9 mouse cellular contexts compared by ENCODE assay signal in genomic region chr1:165503307-165504024, GRCm38 (mm10). TPM values are rescaled to one million over a fixed set of nuclear protein-coding genes. Genes with fewer than 3 reads are reported as not detected.
A peak's percentile ranks its signal among the peaks of the same experiment; 100 is the strongest.
DNase-seq lines count a peak whose midpoint lies in the region; ATAC-seq and TF ChIP-seq lines count a peak whose summit lies in the region.
"Had no signal": no experiment of that assay in that cellular context is flagged by ENCODE, and none has a peak within 500 bp of the region (broad histone marks: within the 10 kb centered on the region; RNA-seq: fewer than 3 reads in every experiment).

No protein-coding gene starts in this region.

- ATAC-seq in neural tube, embryonic 15.5 days (ENCODE audit: low FRiP score): no peak
- peak; percentile 63; the same call in 1 of the 2 replicates for ATAC-seq in megakaryocyte-erythroid progenitor cell, adult 5-6 weeks (replicated peaks; ENCODE audit: low FRiP score, low TSS enrichment, poor library complexity, severe bottlenecking)
- ATAC-seq in hindbrain, embryonic 14.5 days (ENCODE audit: low FRiP score): no peak

- WGBS in neural tube, embryonic 15.5 days: 64% methylated on average over 10 of the region's 10 CpGs
- 70% methylated on average over 10 of the region's 10 CpGs for WGBS in hindbrain, embryonic 14.5 days

- no peaks in the 10 kb centered on the region for H3K36me3 ChIP-seq in neural tube, embryonic 15.5 days
- no peaks in the 10 kb centered on the region for H3K36me3 ChIP-seq in hindbrain, embryonic 14.5 days (replicated peaks; ENCODE audit: control insufficient read depth, insufficient read depth)
- H3K36me3 ChIP-seq: midbrain, embryonic 12.5 days had no signal

- no peaks in the 10 kb centered on the region for H3K9me3 ChIP-seq in neural tube, embryonic 15.5 days (replicated peaks)
- H3K9me3 ChIP-seq in hindbrain, embryonic 14.5 days (ENCODE audit: control insufficient read depth, low read length): no peaks in the 10 kb centered on the region
- H3K9me3 ChIP-seq: midbrain, embryonic 12.5 days had no signal

- no peaks in the 10 kb centered on the region for H3K4me1 ChIP-seq in neural tube, embryonic 15.5 days
- H3K4me1 ChIP-seq in bone marrow macrophage, adult 2 months (ENCODE audit: control insufficient read depth, insufficient read depth, low read length): no peaks in the 10 kb centered on the region
- no peaks in the 10 kb centered on the region for H3K4me1 ChIP-seq in hindbrain, embryonic 14.5 days (replicated peaks; ENCODE audit: control insufficient read depth, insufficient read depth, low read length)
- H3K4me1 ChIP-seq: midbrain, embryonic 12.5 days had no signal

- peak; percentile 23 for DNase-seq in neural tube, embryonic 10.5 days (ENCODE audit: extremely low spot score, low spot score)
- peak; percentile 16 to 54 for DNase-seq in heart, adult 9 months (ENCODE audit: low spot score in 2 of 2)
- peak; percentile 78 to 86 for DNase-seq in kidney, postnatal 25 days
- DNase-seq in frontal cortex, postnatal 10 days (ENCODE audit: low spot score in 2 of 2): no peak
- DNase-seq in hindbrain, embryonic 14.5 days (ENCODE audit: low spot score): no peak

- no peak overlapping the region for H3K27ac ChIP-seq in neural tube, embryonic 15.5 days (replicated peaks)
- no peak overlapping the region for H3K27ac ChIP-seq in bone marrow macrophage, adult 2 months (ENCODE audit: insufficient read depth, low read depth, low read length)
- no peak overlapping the region for H3K27ac ChIP-seq in hindbrain, embryonic 14.5 days
- H3K27ac ChIP-seq: midbrain, embryonic 12.5 days had no signal

- TF ChIP-seq POLR2A in bone marrow macrophage, adult 2 months (IDR thresholded peaks at IDR 0.05; ENCODE audit: borderline replicate concordance, low read depth, low read length): no peak

- H3K27me3 ChIP-seq in neural tube, embryonic 15.5 days (replicated peaks): no peaks in the 10 kb centered on the region
- no peaks in the 10 kb centered on the region for H3K27me3 ChIP-seq in hindbrain, embryonic 14.5 days (ENCODE audit: control insufficient read depth, insufficient read depth, low read length)
- H3K27me3 ChIP-seq: midbrain, embryonic 12.5 days had no signal

- no peak overlapping the region for H3K4me3 ChIP-seq in neural tube, embryonic 15.5 days (replicated peaks)
- H3K4me3 ChIP-seq in bone marrow macrophage, adult 2 months (ENCODE audit: insufficient read depth, low read length): no peak overlapping the region
- no peak overlapping the region for H3K4me3 ChIP-seq in hindbrain, embryonic 14.5 days (replicated peaks; ENCODE audit: low read length)
- H3K4me3 ChIP-seq: midbrain, embryonic 12.5 days had no signal

- no peak overlapping the region for H3K9ac ChIP-seq in neural tube, embryonic 15.5 days (replicated peaks)
- no peak overlapping the region for H3K9ac ChIP-seq in hindbrain, embryonic 14.5 days
- H3K9ac ChIP-seq: midbrain, embryonic 12.5 days had no signal

- TF ChIP-seq CTCF in bone marrow macrophage, adult 2 months (IDR thresholded peaks at IDR 0.05; ENCODE audit: low read depth, low read length): peak; percentile 30; the same call in 1 of the 2 replicates

- H3K4me2 ChIP-seq in neural tube, embryonic 15.5 days: no peak overlapping the region
- H3K4me2 ChIP-seq in hindbrain, embryonic 14.5 days (replicated peaks): no peak overlapping the region
- H3K4me2 ChIP-seq: midbrain, embryonic 12.5 days had no signal

RNA-seq across cellular contexts. Expression of gene Adcy10, which starts 18.5 kb away (rescaled TPM):
- 0.49 and 0.66 TPM in 2 replicates for polyA plus RNA-seq in neural tube, embryonic 15.5 days (2015; fragmentation: Nextera tagmentation; extraction: Ambion mirVana)
- polyA plus RNA-seq in bone marrow macrophage, adult 2 months (2012; ENCODE audit: insufficient read depth, insufficient read length, missing spikeins): not detected in 2 replicates
- total RNA-seq in megakaryocyte-erythroid progenitor cell, adult 5-6 weeks (2014; fragmentation: Nextera tagmentation): 0.94 TPM in 1 of 2 replicates, not detected in the other
- total RNA-seq in megakaryocyte-erythroid progenitor cell, adult 5-6 weeks (2017): 3.2 TPM in 1 of 2 replicates, not detected in the other
- polyA plus RNA-seq in hindbrain, embryonic 14.5 days (2014; fragmentation: Nextera tagmentation; extraction: Ambion mirVana): 0.21 and 0.79 TPM in 2 replicates

RNA-seq across cellular contexts. Expression of gene Mpc2, which starts 43.0 kb away (rescaled TPM):
- 216 and 252 TPM in 2 replicates for polyA plus RNA-seq in neural tube, embryonic 15.5 days (2015; fragmentation: Nextera tagmentation; extraction: Ambion mirVana)
- 86.6 and 102 TPM in 2 replicates for polyA plus RNA-seq in bone marrow macrophage, adult 2 months (2012; ENCODE audit: insufficient read depth, insufficient read length, missing spikeins)
- total RNA-seq in megakaryocyte-erythroid progenitor cell, adult 5-6 weeks (2014; fragmentation: Nextera tagmentation): 68.1 and 83.2 TPM in 2 replicates
- 65.7 and 85.1 TPM in 2 replicates for total RNA-seq in megakaryocyte-erythroid progenitor cell, adult 5-6 weeks (2017)
- 229 and 244 TPM in 2 replicates for polyA plus RNA-seq in hindbrain, embryonic 14.5 days (2014; fragmentation: Nextera tagmentation; extraction: Ambion mirVana)

RNA-seq across cellular contexts. Expression of gene Dcaf6, which starts 43.2 kb away (rescaled TPM):
- polyA plus RNA-seq in neural tube, embryonic 15.5 days (2015; fragmentation: Nextera tagmentation; extraction: Ambion mirVana): 16.0 and 16.6 TPM in 2 replicates
- polyA plus RNA-seq in bone marrow macrophage, adult 2 months (2012; ENCODE audit: insufficient read depth, insufficient read length, missing spikeins): 27.1 and 27.6 TPM in 2 replicates
- 21.3 and 36.3 TPM in 2 replicates for total RNA-seq in megakaryocyte-erythroid progenitor cell, adult 5-6 weeks (2014; fragmentation: Nextera tagmentation)
- total RNA-seq in megakaryocyte-erythroid progenitor cell, adult 5-6 weeks (2017): 20.3 and 22.0 TPM in 2 replicates
- polyA plus RNA-seq in hindbrain, embryonic 14.5 days (2014; fragmentation: Nextera tagmentation; extraction: Ambion mirVana): 17.0 and 23.0 TPM in 2 replicates

Comparison
In these comparisons a context has a peak if more than half of its experiments do, and no peak if none do; other contexts are left out.
1. DNase-seq: peak in neural tube, embryonic 10.5 days (single experiment), heart, adult 9 months (2 of 2) and kidney, postnatal 25 days (2 of 2); none in frontal cortex, postnatal 10 days (0 of 2) and hindbrain, embryonic 14.5 days (single experiment).